Mouse (Mus musculus) liver, embryonic 15.5 days (tissue): ENCODE data around the gene Eml2. TPM values are rescaled to one million over a fixed set of nuclear protein-coding genes. Genes with fewer than 3 reads are reported as not detected.

Experiments used
- ATAC-seq: fragments of 200-750 bp; cut with Nextera tagmentation; 2 replicates; pipeline ENCODE4 v1.8.0; 2017; ENCODE audit warnings: moderate number of reproducible peaks, mild to moderate bottlenecking, moderate library complexity; ENCODE audit not compliant: insufficient read depth
- H3K27ac ChIP-seq: fragments of 300-500 bp; sonication (generic); replicated peaks from 2 replicates; pipeline ENCODE4 v1.5.1; 2015; ENCODE audit warnings: mild to moderate bottlenecking, inconsistent platforms
- H3K27me3 ChIP-seq: fragments of 300-500 bp; sonication (generic); 2 replicates; pipeline ENCODE4 v1.6.1; 2015; ENCODE audit warnings: mild to moderate bottlenecking, inconsistent platforms
- H3K36me3 ChIP-seq: fragments of 300-500 bp; sonication (generic); replicated peaks from 2 replicates; pipeline ENCODE4 v1.6.1; 2015; ENCODE audit warnings: moderate library complexity, mild to moderate bottlenecking, inconsistent platforms
- H3K4me1 ChIP-seq: fragments of 300-500 bp; sonication (generic); replicated peaks from 2 replicates; pipeline ENCODE4 v1.6.1; 2015; ENCODE audit warnings: inconsistent platforms
- H3K4me2 ChIP-seq: fragments of 300-500 bp; sonication (generic); 2 replicates; pipeline ENCODE4 v1.6.1; 2015; ENCODE audit warnings: moderate library complexity, mild to moderate bottlenecking, inconsistent platforms
- H3K4me3 ChIP-seq: fragments of 300-500 bp; sonication (generic); replicated peaks from 2 replicates; pipeline ENCODE4 v1.5.1; 2015; ENCODE audit warnings: mild to moderate bottlenecking, inconsistent platforms
- H3K9ac ChIP-seq: fragments of 300-500 bp; sonication (generic); 2 replicates; pipeline ENCODE4 v1.6.1; 2015; ENCODE audit warnings: moderate library complexity, mild to moderate bottlenecking, inconsistent platforms
- H3K9me3 ChIP-seq: fragments of 300-500 bp; sonication (generic); replicated peaks from 2 replicates; pipeline ENCODE4 v1.6.1; 2016; ENCODE audit warnings: inconsistent platforms
- WGBS: fragments of 180-500 bp; shearing (Covaris S2); methylation state at CpG from one replicate; pipeline ENCODE4 v1.1.7; 2015; ENCODE audit warnings: mixed read lengths; ENCODE audit not compliant: insufficient replicate concordance; 5-methylcytosine and 5-hydroxymethylcytosine counted together
- microRNA counts: library from miRNA; unstranded; fragments of <30 nt; microRNA quantifications from one replicate; lab custom pipeline; 2016
- microRNA-seq: library from miRNA; unstranded; fragments of <30 nt; microRNA quantifications from one replicate; pipeline ENCODE4, GENCODE M21; 2016
- polyA plus RNA-seq: library from polyadenylated mRNA; unstranded; fragments of >200 nt; fragmentation: Nextera tagmentation; extraction: Ambion mirVana; gene quantifications from 2 replicates; pipeline ENCODE4 v1.2.1, GENCODE M21; 2015

Gene Eml2
- polyA plus RNA-seq, 1 experiment from 2014 or later = 3.9 TPM

GRCm38 (mm10) chr7:19242005-19242404, 65.8 kb downstream of the Eml2 start:
- no peak overlapping the region for H3K4me3 ChIP-seq
- peaks cover 87% of the 10 kb centered on the region for H3K4me1 ChIP-seq
- WGBS = 81% methylated on average over 1 of the region's 1 CpGs
- peaks cover 26% of the 10 kb centered on the region for H3K36me3 ChIP-seq
- no peak overlapping the region for H3K4me2 ChIP-seq
- ATAC-seq = no peak
- H3K27me3 ChIP-seq = no peaks in the 10 kb centered on the region
- H3K27ac ChIP-seq = no peak overlapping the region
- H3K9me3 ChIP-seq = no peaks in the 10 kb centered on the region
- no peak overlapping the region for H3K9ac ChIP-seq

GRCm38 (mm10) chr7:19243858-19244257, 67.6 kb downstream of the Eml2 start:
- WGBS = 82% methylated on average over 5 of the region's 5 CpGs
- Histone ChIP-seq H3K4me2 (no peak overlapping the region), H3K36me3 (peaks cover 35% of the 10 kb centered on the region), H3K4me1 (peaks cover 77% of the 10 kb centered on the region), H3K9me3 (no peaks in the 10 kb centered on the region), H3K9ac (no peak overlapping the region), H3K27ac (peak overlapping the region; percentile 38), H3K27me3 (no peaks in the 10 kb centered on the region), H3K4me3 (no peak overlapping the region)
- ATAC-seq = no peak

DNA sequence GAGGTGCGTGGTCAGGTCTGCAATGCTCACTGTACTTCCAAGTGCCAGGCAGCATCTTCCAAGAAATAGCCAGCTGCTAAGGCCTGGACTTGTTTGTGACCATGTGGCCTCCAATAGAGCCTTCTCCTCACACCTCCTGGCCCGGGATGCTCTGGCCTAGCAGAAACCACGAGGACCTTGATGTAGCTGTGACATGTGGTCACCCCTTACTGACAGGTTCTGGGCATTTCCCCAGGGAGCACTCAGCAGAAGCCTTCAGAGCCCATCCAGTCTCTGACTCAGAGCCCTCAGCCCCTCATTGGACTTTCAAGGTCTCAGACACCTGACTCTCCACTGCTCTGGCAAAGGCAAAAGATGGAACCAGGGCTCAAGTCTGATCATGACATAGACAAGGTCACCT, 68.9 kb downstream of the Eml2 start:
- H3K27ac ChIP-seq = 0 out of 2 replicates have a peak overlapping the region, but pooled peaks have one; percentile 12
- 69% methylated on average over 3 of the region's 3 CpGs for WGBS
- no peak overlapping the region for H3K4me2 ChIP-seq
- peaks cover 35% of the 10 kb centered on the region for H3K36me3 ChIP-seq
- H3K9ac ChIP-seq = no peak overlapping the region
- no peaks in the 10 kb centered on the region for H3K27me3 ChIP-seq
- ATAC-seq = no peak
- no peaks in the 10 kb centered on the region for H3K9me3 ChIP-seq
- no peak overlapping the region for H3K4me3 ChIP-seq
- H3K4me1 ChIP-seq = peaks cover 65% of the 10 kb centered on the region

DNA sequence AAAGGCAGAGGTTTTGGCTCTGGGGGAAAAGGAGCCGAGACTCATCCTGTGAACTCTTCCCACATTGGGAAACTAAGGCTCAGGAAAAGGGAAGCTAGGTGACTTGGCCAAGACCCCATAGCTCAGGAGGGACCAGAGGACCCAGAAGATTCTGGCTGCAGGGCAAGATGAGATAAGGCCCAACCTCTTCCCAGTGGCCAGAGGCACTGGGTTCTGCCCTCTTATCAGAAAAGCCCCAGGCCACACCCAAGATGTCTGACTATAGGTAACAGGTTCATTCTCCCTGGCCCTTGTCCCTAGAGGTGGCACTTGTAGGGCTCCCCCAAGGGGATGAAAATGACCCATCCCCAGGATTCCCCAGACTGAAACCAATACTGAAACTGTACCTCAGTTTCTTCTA, 70.6 kb downstream of the Eml2 start:
- ATAC-seq = peak; percentile 79
- Histone ChIP-seq H3K36me3 (peaks cover 31% of the 10 kb centered on the region), H3K27ac (peak overlapping the region; percentile 72), H3K4me3 (no peak overlapping the region), H3K9ac (no peak overlapping the region), H3K27me3 (no peaks in the 10 kb centered on the region), H3K9me3 (no peaks in the 10 kb centered on the region), H3K4me2 (peak overlapping the region; percentile 43), H3K4me1 (peaks cover 49% of the 10 kb centered on the region)
- 72% methylated on average over 1 of the region's 1 CpGs for WGBS

DNA sequence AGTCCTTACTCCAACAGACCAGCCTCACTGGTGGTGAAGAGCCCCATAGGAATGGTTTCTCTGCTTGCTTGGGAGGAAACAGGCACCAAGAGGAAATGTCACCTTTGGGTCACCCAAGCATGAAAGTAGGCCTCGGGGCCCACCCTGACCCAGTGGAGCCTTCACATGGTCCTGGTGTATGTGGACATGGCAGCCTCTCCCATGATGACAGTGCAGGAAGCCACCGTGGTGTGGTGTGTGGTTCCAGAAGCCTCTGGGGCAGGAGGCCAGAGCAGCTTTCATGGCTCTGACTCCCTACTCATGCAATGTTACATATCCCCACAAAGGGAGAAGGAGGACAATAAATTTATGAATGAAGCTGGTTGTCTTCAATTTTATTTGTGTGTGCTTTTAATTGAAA, 71.3 kb downstream of the Eml2 start:
- 68% methylated on average over 2 of the region's 2 CpGs for WGBS
- Histone ChIP-seq H3K4me2 (no peak overlapping the region), H3K27me3 (no peaks in the 10 kb centered on the region), H3K9me3 (no peaks in the 10 kb centered on the region), H3K4me3 (no peak overlapping the region), H3K36me3 (peaks cover 29% of the 10 kb centered on the region), H3K9ac (no peak overlapping the region), H3K27ac (peak overlapping the region; percentile 72), H3K4me1 (peaks cover 55% of the 10 kb centered on the region)
- ATAC-seq = no peak

DNA sequence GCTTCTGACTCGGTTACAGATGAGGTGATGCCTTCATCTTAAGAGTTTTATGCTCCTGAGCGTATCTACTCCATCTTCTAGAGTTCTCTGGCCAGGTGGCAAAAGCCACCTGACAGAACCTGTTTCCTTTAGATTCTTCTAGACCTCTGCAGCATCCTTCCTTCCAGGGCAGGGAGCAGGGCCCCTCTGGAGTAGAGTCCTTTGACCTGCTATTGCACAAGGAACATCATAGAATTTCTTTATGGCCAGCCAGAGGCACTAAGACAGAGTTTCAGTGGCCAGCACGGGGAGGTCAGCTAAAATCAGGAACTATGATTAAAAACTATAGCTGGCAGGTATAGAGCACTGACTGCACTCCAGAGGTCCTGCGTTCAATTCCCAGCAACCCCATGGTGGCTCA, 75.9 kb downstream of the Eml2 start:
- Histone ChIP-seq H3K4me1 (peaks cover 33% of the 10 kb centered on the region), H3K36me3 (peaks cover 36% of the 10 kb centered on the region), H3K4me2 (no peak overlapping the region), H3K4me3 (no peak overlapping the region), H3K27me3 (no peaks in the 10 kb centered on the region), H3K27ac (no peak overlapping the region), H3K9me3 (no peaks in the 10 kb centered on the region), H3K9ac (no peak overlapping the region)
- 61% methylated on average over 4 of the region's 4 CpGs for WGBS
- ATAC-seq = no peak

DNA sequence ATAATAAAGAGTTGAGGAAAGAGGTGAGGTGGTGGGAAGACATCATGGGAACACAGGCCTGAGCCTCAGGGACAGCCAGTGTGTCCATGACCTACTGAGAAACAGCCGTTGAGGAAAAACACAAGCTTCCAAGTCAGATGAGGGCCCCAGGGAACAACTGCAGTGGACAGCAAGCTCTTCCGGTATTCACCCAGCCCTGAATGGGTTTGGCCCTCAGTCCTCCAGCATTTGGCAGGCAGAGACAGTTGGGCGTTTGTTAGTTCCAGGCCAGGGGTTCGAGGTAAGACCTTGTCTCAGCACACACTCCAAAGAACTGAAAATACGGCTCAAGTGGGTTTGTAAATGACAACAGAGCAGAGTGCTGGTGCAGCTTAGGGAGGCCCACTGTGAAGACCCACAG, 77.2 kb downstream of the Eml2 start:
- peak overlapping the region; percentile 41 for H3K27ac ChIP-seq
- 58% methylated on average over 5 of the region's 5 CpGs for WGBS

GRCm38 (mm10) chr7:19255395-19255794, 79.2 kb downstream of the Eml2 start:
- Histone ChIP-seq H3K27ac (no peak overlapping the region), H3K4me2 (no peak overlapping the region), H3K9ac (no peak overlapping the region), H3K4me3 (no peak overlapping the region), H3K36me3 (peaks cover 61% of the 10 kb centered on the region), H3K9me3 (no peaks in the 10 kb centered on the region), H3K27me3 (no peaks in the 10 kb centered on the region), H3K4me1 (peaks cover 43% of the 10 kb centered on the region)
- WGBS = 86% methylated on average over 17 of the region's 17 CpGs
- no peak for ATAC-seq

More for the DNA sequence above, 77.2 kb downstream of the Eml2 start:
- H3K9ac ChIP-seq = no peak overlapping the region
- H3K4me1 ChIP-seq = peaks cover 38% of the 10 kb centered on the region
- peaks cover 41% of the 10 kb centered on the region for H3K36me3 ChIP-seq
- H3K27me3 ChIP-seq = no peaks in the 10 kb centered on the region
- no peak overlapping the region for H3K4me3 ChIP-seq
- no peak overlapping the region for H3K4me2 ChIP-seq
- ATAC-seq = no peak
- no peaks in the 10 kb centered on the region for H3K9me3 ChIP-seq

MicroRNA genes within 50 kb of the gene (microRNA counts, 519-probe panel; counts per million panel counts)
- microRNA mmu-miR-330 (lab: Ali Mortazavi, UCI) = not detected

Small RNA genes within 50 kb of the gene (microRNA-seq; reads per million reads assigned to microRNA genes)
- gene Mir330 = 167 reads per million, percentile 58 among the genes with 10 or more reads in this experiment

Other genes with a start within 250 kb of the Eml2 start
- gene Nanos2, start 189.0 kb upstream of the Eml2 start, polyA plus RNA-seq = not detected in 2 replicates
- gene Mypop, start 185.2 kb upstream of the Eml2 start, polyA plus RNA-seq = 0.15 and 0.55 TPM in 2 replicates
- 8.2 and 9.9 TPM in 2 replicates for gene Irf2bp1, start 172.4 kb upstream of the Eml2 start, polyA plus RNA-seq
- 45.8 and 52.1 TPM in 2 replicates for gene Foxa3, start 152.9 kb upstream of the Eml2 start, polyA plus RNA-seq
- 14.6 and 15.4 TPM in 2 replicates for gene Sympk, start 152.0 kb upstream of the Eml2 start, polyA plus RNA-seq
- not detected in 2 replicates for gene Rsph6a, start 121.7 kb upstream of the Eml2 start, polyA plus RNA-seq
- 3.6 and 5.4 TPM in 2 replicates for gene Dmwd, start 100.2 kb upstream of the Eml2 start, polyA plus RNA-seq
- 13.9 and 15.8 TPM in 2 replicates for gene Dmpk, start 92.6 kb upstream of the Eml2 start, polyA plus RNA-seq
- gene Six5, start 81.8 kb upstream of the Eml2 start, polyA plus RNA-seq = 0.90 and 1.2 TPM in 2 replicates
- 0.14 and 0.17 TPM in 2 replicates for gene Gm4969, start 58.1 kb upstream of the Eml2 start, polyA plus RNA-seq
- 5.1 TPM in 2 replicates for gene Fbxo46, start 56.6 kb upstream of the Eml2 start, polyA plus RNA-seq
- 4.1 and 4.6 TPM in 2 replicates for gene Qpctl, start 27.1 kb upstream of the Eml2 start, polyA plus RNA-seq
- 52.8 and 55.6 TPM in 2 replicates for gene Snrpd2, start 26.7 kb upstream of the Eml2 start, polyA plus RNA-seq
- gene Gipr, start 10.3 kb upstream of the Eml2 start, polyA plus RNA-seq = 0.36 and 1.0 TPM in 2 replicates
- gene Gpr4, start 36.1 kb downstream of the Eml2 start, polyA plus RNA-seq = 0.50 TPM in 2 replicates
- 15.3 and 16.0 TPM in 2 replicates for gene Opa3, start 51.9 kb downstream of the Eml2 start, polyA plus RNA-seq
- gene Vasp, start 95.4 kb downstream of the Eml2 start, polyA plus RNA-seq = 41.2 and 42.4 TPM in 2 replicates
- gene Ppm1n, start 103.6 kb downstream of the Eml2 start, polyA plus RNA-seq = 0.05 TPM in 1 of 2 replicates, not detected in the other
- gene Rtn2, start 106.2 kb downstream of the Eml2 start, polyA plus RNA-seq = 3.9 and 5.2 TPM in 2 replicates
- gene Fosb, start 133.6 kb downstream of the Eml2 start, polyA plus RNA-seq = 0.03 TPM in 1 of 2 replicates, not detected in the other
- gene Ercc1, start 168.4 kb downstream of the Eml2 start, polyA plus RNA-seq = 14.0 and 14.5 TPM in 2 replicates
- gene Cd3eap, start 183.1 kb downstream of the Eml2 start, polyA plus RNA-seq = 7.9 and 8.1 TPM in 2 replicates
- 0.94 and 1.5 TPM in 2 replicates for gene Ppp1r13l, start 183.3 kb downstream of the Eml2 start, polyA plus RNA-seq
- 6.2 and 7.5 TPM in 2 replicates for gene Ercc2, start 205.6 kb downstream of the Eml2 start, polyA plus RNA-seq
- gene Klc3, start 227.7 kb downstream of the Eml2 start, polyA plus RNA-seq = 0.46 and 0.84 TPM in 2 replicates
- 32.2 and 49.9 TPM in 2 replicates for gene Ckm, start 228.4 kb downstream of the Eml2 start, polyA plus RNA-seq